Mouse (Mus musculus) kidney, postnatal 0 days (tissue): Measurements from ENCODE around the gene Dlg1. TPM values are rescaled to one million over a fixed set of nuclear protein-coding genes. Genes with fewer than 3 reads are reported as not detected.
A peak's percentile ranks its signal among the peaks of the same experiment; 100 is the strongest.

Source experiments
- ATAC-seq: fragments of 200-750 bp; cut with Nextera tagmentation; replicated peaks from 2 replicates; pipeline ENCODE4 v1.8.0; 2017; ENCODE audit warnings: low read depth, moderate number of reproducible peaks, moderate TSS enrichment, moderate library complexity; ENCODE audit not compliant: low FRiP score
- DNase-seq: peaks from one replicate; pipeline ENCODE4 v3.0.0-alpha.2; 2016; ENCODE audit warnings: low spot score
- H3K27ac ChIP-seq: fragments of 300-500 bp; sonication (generic); 2 replicates; pipeline ENCODE4 v1.5.1; 2014; ENCODE audit warnings: mild to moderate bottlenecking
- H3K27me3 ChIP-seq: fragments of 300-500 bp; sonication (generic); 2 replicates; pipeline ENCODE4 v1.6.1; 2014; ENCODE audit warnings: low read length, mixed read lengths; ENCODE audit not compliant: insufficient read depth
- H3K36me3 ChIP-seq: fragments of 300-500 bp; sonication (generic); 2 replicates; pipeline ENCODE4 v1.6.1; 2014; ENCODE audit warnings: low read length, mixed read lengths; ENCODE audit not compliant: insufficient read depth
- H3K4me1 ChIP-seq: fragments of 300-500 bp; sonication (generic); replicated peaks from 2 replicates; pipeline ENCODE4 v1.6.1; 2014; ENCODE audit warnings: antibody characterized with exemption, low read length, mixed read lengths; ENCODE audit not compliant: insufficient read depth
- H3K4me2 ChIP-seq: fragments of 300-500 bp; sonication (generic); 2 replicates; pipeline ENCODE4 v1.6.1; 2014; ENCODE audit warnings: mild to moderate bottlenecking, low read length, moderate library complexity, mixed read lengths
- H3K4me3 ChIP-seq: fragments of 300-500 bp; sonication (generic); replicated peaks from 2 replicates; pipeline ENCODE4 v1.5.1; 2014; ENCODE audit warnings: low read depth, low read length
- H3K9ac ChIP-seq: fragments of 300-500 bp; sonication (generic); 2 replicates; pipeline ENCODE4 v1.6.1; 2014; ENCODE audit warnings: low read depth, low read length
- H3K9me3 ChIP-seq: fragments of 300-500 bp; sonication (generic); replicated peaks from 2 replicates; pipeline ENCODE4 v1.6.1; 2016; ENCODE audit warnings: low read length, inconsistent platforms, mixed read lengths
- CTCF ChIP-seq: IDR thresholded peaks from 2 replicates; pipeline ENCODE4 v1.5.1; 2016; ENCODE audit warnings: antibody characterized with exemption, low read depth, mild to moderate bottlenecking, moderate library complexity
- WGBS: fragments of 180-500 bp; shearing (Covaris S2); extraction: QIAGEN DNeasy Blood & Tissue Kit; methylation state at CpG from one replicate; pipeline ENCODE4 v1.1.7; 2014; 5-methylcytosine and 5-hydroxymethylcytosine counted together
- polyA plus RNA-seq: library from polyadenylated mRNA; unstranded; fragments of >200 nt; fragmentation: Nextera tagmentation; extraction: Ambion mirVana; gene quantifications from 2 replicates; pipeline ENCODE4 v1.2.1, GENCODE M21; 2015

The Dlg1 gene
- polyA plus RNA-seq, 1 experiment from 2014 or later: 19.3 TPM

DNA sequence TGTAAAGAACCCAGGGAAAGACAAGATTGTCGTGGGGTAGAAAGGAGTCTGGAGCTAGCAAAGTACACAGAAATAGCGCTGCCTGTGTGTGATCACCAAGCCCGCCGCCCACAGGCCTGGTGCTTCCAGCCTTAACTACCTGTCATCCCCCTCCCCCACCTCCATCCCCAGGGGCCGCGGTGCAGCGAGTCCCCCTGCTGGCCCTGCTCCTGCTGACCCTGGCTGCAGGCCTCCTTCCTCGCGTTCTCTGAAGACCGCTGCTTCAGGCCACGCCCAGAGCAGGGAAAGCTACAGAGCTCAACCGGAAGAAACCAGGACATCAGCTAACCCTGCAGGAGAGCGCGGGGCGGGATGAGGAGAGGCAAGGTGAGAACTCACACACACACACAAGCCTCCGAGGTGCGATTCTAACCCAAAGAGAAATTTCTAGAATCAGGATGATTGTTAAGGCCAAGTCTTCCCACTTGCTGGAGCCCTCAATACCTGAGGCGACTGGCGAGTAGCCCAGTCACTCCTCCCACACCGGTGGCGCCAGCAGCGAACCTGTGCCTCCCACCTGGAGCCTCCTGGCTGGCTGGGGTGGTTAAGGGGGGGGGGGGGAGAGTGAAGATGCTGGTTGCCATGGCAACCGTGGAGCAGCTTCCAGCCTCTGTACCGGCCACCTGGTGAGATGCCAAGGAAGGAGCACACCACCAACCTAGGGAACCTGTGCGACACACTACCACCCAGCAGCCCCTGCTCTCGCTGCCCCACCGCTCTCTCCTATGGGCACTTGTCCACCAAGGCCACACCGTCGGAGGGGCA lies 233.9 kb downstream of the Dlg1 start:
- peak; percentile 78 for DNase-seq
- WGBS: 16% methylated on average over 29 of the region's 29 CpGs
- H3K9ac ChIP-seq: peak overlapping the region; percentile 42; the same call in 1 of the 2 replicates

DNA sequence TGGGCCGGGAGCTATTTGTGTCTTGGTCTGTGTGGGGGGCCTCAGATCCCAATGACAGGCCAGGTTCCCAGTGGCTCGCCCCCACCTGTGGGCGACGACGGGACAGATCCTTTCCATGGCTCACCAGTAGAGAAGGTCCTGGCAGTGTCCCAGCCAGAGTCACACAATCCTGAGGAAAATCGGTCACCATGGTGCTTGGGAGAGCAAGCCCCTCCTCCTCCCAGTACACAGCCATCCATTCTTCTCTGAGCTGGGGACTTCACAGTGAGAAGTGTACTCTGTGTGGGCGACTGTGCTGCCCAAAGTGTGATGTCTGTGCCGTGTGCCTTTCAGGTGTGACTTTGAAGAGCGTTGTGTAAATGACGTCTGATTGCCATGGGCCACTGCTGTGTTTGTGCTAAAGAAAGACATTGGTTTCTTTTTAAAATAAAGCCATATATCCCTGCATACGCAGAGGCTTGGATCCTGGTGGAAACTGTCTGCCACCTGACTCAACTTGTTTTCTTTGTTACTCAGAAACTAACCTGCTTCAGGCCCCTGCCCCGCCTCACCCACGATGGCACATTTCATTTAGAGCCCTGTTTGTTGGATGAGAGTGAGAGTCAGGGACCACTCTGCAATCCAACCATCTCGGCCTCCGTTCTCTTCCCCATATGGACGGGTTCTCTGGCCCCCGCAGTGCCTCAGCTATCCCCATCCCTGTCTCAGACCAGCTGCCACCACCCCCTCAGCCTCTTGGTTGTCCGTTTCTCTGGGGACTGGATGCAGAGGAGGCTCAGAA lies 235.5 kb downstream of the Dlg1 start:
- Histone ChIP-seq H3K4me3 (no peak overlapping the region), H3K27ac (no peak overlapping the region), H3K9me3 (no peaks in the 10 kb centered on the region; the same call in 1 of the 2 replicates), H3K4me1 (0 out of 2 replicates have a peak, but pooled peaks cover 2% of the 10 kb centered on the region), H3K27me3 (no peaks in the 10 kb centered on the region), H3K9ac (no peak overlapping the region), H3K36me3 (no peaks in the 10 kb centered on the region), H3K4me2 (no peak overlapping the region)
- ATAC-seq (no peak), DNase-seq (no peak)
- no peak for TF ChIP-seq CTCF
- WGBS: 77% methylated on average over 18 of the region's 18 CpGs

More for the DNA sequence above, 233.9 kb downstream of the Dlg1 start:
- H3K27me3 ChIP-seq: no peaks in the 10 kb centered on the region
- H3K27ac ChIP-seq: no peak overlapping the region
- H3K36me3 ChIP-seq: no peaks in the 10 kb centered on the region
- H3K4me2 ChIP-seq: peak overlapping the region; percentile 46
- no peak overlapping the region for H3K4me3 ChIP-seq
- 0 out of 2 replicates have a peak, but pooled peaks cover 2% of the 10 kb centered on the region for H3K4me1 ChIP-seq
- peak; percentile 82 for ATAC-seq
- no peaks in the 10 kb centered on the region; the same call in 1 of the 2 replicates for H3K9me3 ChIP-seq
- peak; percentile 55 for TF ChIP-seq CTCF

DNA sequence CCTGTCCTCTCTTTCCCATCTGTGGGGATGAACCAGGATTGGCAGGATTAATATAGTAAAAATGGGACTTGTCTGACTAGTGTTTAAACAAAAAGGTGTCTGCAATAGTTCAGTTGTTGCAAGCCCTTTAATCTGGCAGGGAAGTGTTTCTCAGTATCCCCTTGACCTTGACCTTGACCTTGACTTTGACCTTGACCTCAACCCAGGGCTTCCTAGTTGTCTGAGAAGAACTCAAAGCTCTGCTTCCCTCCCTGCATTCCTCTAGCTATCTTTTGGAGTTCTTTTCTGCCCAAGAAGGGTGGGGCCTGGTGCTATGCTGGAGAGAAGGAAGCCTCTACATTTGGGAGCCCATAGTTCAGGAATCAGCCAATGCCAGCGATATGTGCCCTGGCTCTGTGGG lies 238.6 kb downstream of the Dlg1 start:
- no peak overlapping the region for H3K4me2 ChIP-seq
- ATAC-seq (no peak), DNase-seq (no peak)
- 85% methylated on average over 1 of the region's 1 CpGs for WGBS
- TF ChIP-seq CTCF: no peak
- H3K27ac ChIP-seq: no peak overlapping the region
- H3K4me1 ChIP-seq: 0 out of 2 replicates have a peak, but pooled peaks cover 2% of the 10 kb centered on the region
- H3K9me3 ChIP-seq: no peaks in the 10 kb centered on the region; the same call in 1 of the 2 replicates
- no peak overlapping the region for H3K9ac ChIP-seq
- H3K4me3 ChIP-seq: no peak overlapping the region
- no peaks in the 10 kb centered on the region for H3K27me3 ChIP-seq
- no peaks in the 10 kb centered on the region for H3K36me3 ChIP-seq

DNA sequence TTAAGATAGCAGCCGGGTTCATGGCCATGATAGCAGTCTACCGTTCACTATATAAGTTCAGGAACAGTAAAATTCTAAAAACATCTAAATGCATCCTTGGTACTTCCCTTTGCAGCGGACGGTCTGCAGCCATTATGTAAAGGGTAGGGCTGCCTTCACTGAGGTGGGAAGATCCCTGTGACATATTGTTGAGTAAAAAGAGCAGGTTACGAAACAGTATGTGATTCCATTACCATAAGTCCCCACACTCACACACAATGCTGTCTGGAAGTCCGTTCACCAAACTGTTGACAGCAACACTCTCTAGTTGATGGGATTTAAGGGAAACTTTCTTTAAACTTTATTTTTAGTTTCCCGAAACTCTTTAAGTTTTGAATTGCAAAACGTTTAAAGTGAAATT lies 240.0 kb downstream of the Dlg1 start:
- H3K9ac ChIP-seq: no peak overlapping the region
- H3K27me3 ChIP-seq: no peaks in the 10 kb centered on the region
- no peak for DNase-seq
- H3K27ac ChIP-seq: no peak overlapping the region
- WGBS: 87% methylated on average over 8 of the region's 8 CpGs
- H3K9me3 ChIP-seq: no peaks in the 10 kb centered on the region; the same call in 1 of the 2 replicates
- TF ChIP-seq CTCF: no peak
- H3K4me2 ChIP-seq: no peak overlapping the region
- H3K36me3 ChIP-seq: no peaks in the 10 kb centered on the region
- H3K4me1 ChIP-seq: no peaks in the 10 kb centered on the region
- H3K4me3 ChIP-seq: no peak overlapping the region
- ATAC-seq: no peak

DNA sequence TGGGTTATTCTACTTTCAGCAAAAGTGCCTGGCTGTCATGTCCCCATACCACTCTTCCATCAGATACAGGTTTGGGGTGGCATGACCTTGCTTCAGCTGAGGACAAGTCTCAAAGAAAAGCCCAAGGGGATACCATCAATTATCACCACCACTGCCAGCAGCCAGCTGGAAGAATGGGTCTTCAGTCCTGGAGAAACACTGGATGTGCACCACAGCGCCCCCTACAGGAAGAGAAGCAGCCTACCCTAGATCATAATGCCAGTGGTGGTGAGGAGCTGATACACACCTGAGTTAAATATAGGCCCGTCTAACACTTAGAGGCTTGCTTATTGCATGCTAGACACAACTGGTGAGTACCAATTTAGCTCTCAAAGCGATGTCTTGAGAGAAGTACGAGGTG lies 242.1 kb downstream of the Dlg1 start:
- Histone ChIP-seq H3K4me3 (no peak overlapping the region), H3K27me3 (no peaks in the 10 kb centered on the region), H3K4me1 (no peaks in the 10 kb centered on the region), H3K36me3 (no peaks in the 10 kb centered on the region), H3K27ac (no peak overlapping the region), H3K4me2 (no peak overlapping the region), H3K9me3 (no peaks in the 10 kb centered on the region; the same call in 1 of the 2 replicates), H3K9ac (no peak overlapping the region)
- ATAC-seq (no peak), DNase-seq (no peak)
- TF ChIP-seq CTCF: peak; percentile 38
- WGBS: 72% methylated on average over 4 of the region's 4 CpGs
